Mouse (Mus musculus): ENCODE measurements around the gene Gm11733. TPM values are rescaled to one million over a fixed set of nuclear protein-coding genes. Genes with fewer than 3 reads are reported as not detected.

Gm11733 gene
- polyA plus RNA-seq, 1 experiment: not detected

GRCm38 (mm10) chr11:117492209-117492505 is 8.0 kb downstream of the Gm11733 start:
- no peaks in the 10 kb centered on the region; the same call in 1 of the 2 replicates for H3K9me3 ChIP-seq (replicated peaks; ENCODE audit: control insufficient read depth, insufficient read depth, low read length, poor library complexity, severe bottlenecking)
- H3K9ac ChIP-seq (ENCODE audit: low read depth, poor library complexity, severe bottlenecking): peak overlapping the region; percentile 72
- H3K4me1 ChIP-seq (ENCODE audit: control insufficient read depth, insufficient read depth, low read length): no peaks in the 10 kb centered on the region
- H3K36me3 ChIP-seq (ENCODE audit: control insufficient read depth, insufficient read depth, low read length, poor library complexity, severe bottlenecking): no peaks in the 10 kb centered on the region
- no peaks in the 10 kb centered on the region for H3K27me3 ChIP-seq (ENCODE audit: control insufficient read depth, insufficient read depth, low read length, poor library complexity, severe bottlenecking)
- TF ChIP-seq POLR2A (IDR thresholded peaks at IDR 0.05; ENCODE audit: insufficient read depth, low read length): no peak
- no peak for TF ChIP-seq CTCF (IDR thresholded peaks at IDR 0.05; ENCODE audit: low read depth, low read length)
- no peak for TF ChIP-seq EP300 (IDR thresholded peaks at IDR 0.05; ENCODE audit: insufficient read depth, low read depth, low read length)
- no peak overlapping the region for H3K27ac ChIP-seq (ENCODE audit: insufficient read depth, low read length)
- peak overlapping the region; percentile 52; the same call in 1 of the 2 replicates for H3K4me3 ChIP-seq (ENCODE audit: low read depth, low read length)

- TF ChIP-seq POLR2A (IDR thresholded peaks at IDR 0.05; ENCODE audit: insufficient read depth, low read length): no peak
- TF ChIP-seq CTCF (IDR thresholded peaks at IDR 0.05; ENCODE audit: low read depth, low read length): no peak
- no peak for TF ChIP-seq EP300 (IDR thresholded peaks at IDR 0.05; ENCODE audit: insufficient read depth, low read depth, low read length)
- H3K27me3 ChIP-seq (ENCODE audit: control insufficient read depth, insufficient read depth, low read length, poor library complexity, severe bottlenecking): no peaks in the 10 kb centered on the region
- H3K9ac ChIP-seq (ENCODE audit: low read depth, poor library complexity, severe bottlenecking): no peak overlapping the region
- no peak overlapping the region for H3K4me3 ChIP-seq (ENCODE audit: low read depth, low read length)
- no peaks in the 10 kb centered on the region for H3K36me3 ChIP-seq (ENCODE audit: control insufficient read depth, insufficient read depth, low read length, poor library complexity, severe bottlenecking)
- no peak overlapping the region for H3K27ac ChIP-seq (ENCODE audit: insufficient read depth, low read length)
- no peaks in the 10 kb centered on the region for H3K4me1 ChIP-seq (ENCODE audit: control insufficient read depth, insufficient read depth, low read length)
- peaks cover 6% of the 10 kb centered on the region; the same call in 1 of the 2 replicates for H3K9me3 ChIP-seq (replicated peaks; ENCODE audit: control insufficient read depth, insufficient read depth, low read length, poor library complexity, severe bottlenecking)
These were observed 12.6 kb downstream of the Gm11733 start for GRCm38 (mm10) chr11:117496812-117497211.

GRCm38 (mm10) chr11:117497256-117498136 is 13.3 kb downstream of the Gm11733 start:
- H3K36me3 ChIP-seq (ENCODE audit: control insufficient read depth, insufficient read depth, low read length, poor library complexity, severe bottlenecking): no peaks in the 10 kb centered on the region
- no peaks in the 10 kb centered on the region for H3K4me1 ChIP-seq (ENCODE audit: control insufficient read depth, insufficient read depth, low read length)
- no peak overlapping the region for H3K27ac ChIP-seq (ENCODE audit: insufficient read depth, low read length)
- H3K9me3 ChIP-seq (replicated peaks; ENCODE audit: control insufficient read depth, insufficient read depth, low read length, poor library complexity, severe bottlenecking): peaks cover 6% of the 10 kb centered on the region; the same call in 1 of the 2 replicates
- H3K4me3 ChIP-seq (ENCODE audit: low read depth, low read length): no peak overlapping the region
- TF ChIP-seq EP300 (IDR thresholded peaks at IDR 0.05; ENCODE audit: insufficient read depth, low read depth, low read length) (no peak), POLR2A (IDR thresholded peaks at IDR 0.05; ENCODE audit: insufficient read depth, low read length) (no peak)
- H3K9ac ChIP-seq (ENCODE audit: low read depth, poor library complexity, severe bottlenecking): no peak overlapping the region
- no peaks in the 10 kb centered on the region for H3K27me3 ChIP-seq (ENCODE audit: control insufficient read depth, insufficient read depth, low read length, poor library complexity, severe bottlenecking)

- Histone ChIP-seq H3K36me3 (ENCODE audit: control insufficient read depth, insufficient read depth, low read length, poor library complexity, severe bottlenecking) (no peaks in the 10 kb centered on the region), H3K9me3 (replicated peaks; ENCODE audit: control insufficient read depth, insufficient read depth, low read length, poor library complexity, severe bottlenecking) (peaks cover 6% of the 10 kb centered on the region; the same call in 1 of the 2 replicates), H3K27ac (ENCODE audit: insufficient read depth, low read length) (no peak overlapping the region), H3K4me1 (ENCODE audit: control insufficient read depth, insufficient read depth, low read length) (no peaks in the 10 kb centered on the region), H3K4me3 (ENCODE audit: low read depth, low read length) (no peak overlapping the region), H3K27me3 (ENCODE audit: control insufficient read depth, insufficient read depth, low read length, poor library complexity, severe bottlenecking) (no peaks in the 10 kb centered on the region), H3K9ac (ENCODE audit: low read depth, poor library complexity, severe bottlenecking) (no peak overlapping the region)
- TF ChIP-seq EP300 (IDR thresholded peaks at IDR 0.05; ENCODE audit: insufficient read depth, low read depth, low read length): no peak
- TF ChIP-seq CTCF (IDR thresholded peaks at IDR 0.05; ENCODE audit: low read depth, low read length): no peak
- no peak for TF ChIP-seq POLR2A (IDR thresholded peaks at IDR 0.05; ENCODE audit: insufficient read depth, low read length)
These were observed 14.0 kb downstream of the Gm11733 start for GRCm38 (mm10) chr11:117498137-117498511.

- Histone ChIP-seq H3K36me3 (ENCODE audit: control insufficient read depth, insufficient read depth, low read length, poor library complexity, severe bottlenecking) (no peaks in the 10 kb centered on the region), H3K9ac (ENCODE audit: low read depth, poor library complexity, severe bottlenecking) (no peak overlapping the region), H3K9me3 (replicated peaks; ENCODE audit: control insufficient read depth, insufficient read depth, low read length, poor library complexity, severe bottlenecking) (no peaks in the 10 kb centered on the region; the same call in 1 of the 2 replicates), H3K4me1 (ENCODE audit: control insufficient read depth, insufficient read depth, low read length) (no peaks in the 10 kb centered on the region), H3K4me3 (ENCODE audit: low read depth, low read length) (no peak overlapping the region), H3K27me3 (ENCODE audit: control insufficient read depth, insufficient read depth, low read length, poor library complexity, severe bottlenecking) (no peaks in the 10 kb centered on the region), H3K27ac (ENCODE audit: insufficient read depth, low read length) (no peak overlapping the region)
- TF ChIP-seq CTCF (IDR thresholded peaks at IDR 0.05; ENCODE audit: low read depth, low read length) (no peak), EP300 (IDR thresholded peaks at IDR 0.05; ENCODE audit: insufficient read depth, low read depth, low read length) (no peak), POLR2A (IDR thresholded peaks at IDR 0.05; ENCODE audit: insufficient read depth, low read length) (no peak)
These were observed 24.8 kb downstream of the Gm11733 start for GRCm38 (mm10) chr11:117508972-117509371.

GRCm38 (mm10) chr11:117515718-117516421 is 31.7 kb downstream of the Gm11733 start:
- no peak overlapping the region for H3K27ac ChIP-seq (ENCODE audit: insufficient read depth, low read length)
- no peaks in the 10 kb centered on the region for H3K36me3 ChIP-seq (ENCODE audit: control insufficient read depth, insufficient read depth, low read length, poor library complexity, severe bottlenecking)
- TF ChIP-seq EP300 (IDR thresholded peaks at IDR 0.05; ENCODE audit: insufficient read depth, low read depth, low read length) (no peak), CTCF (IDR thresholded peaks at IDR 0.05; ENCODE audit: low read depth, low read length) (no peak), POLR2A (IDR thresholded peaks at IDR 0.05; ENCODE audit: insufficient read depth, low read length) (no peak)

More at GRCm38 (mm10) chr11:117515718-117516421, 31.7 kb downstream of the Gm11733 start:
- Histone ChIP-seq H3K9me3 (replicated peaks; ENCODE audit: control insufficient read depth, insufficient read depth, low read length, poor library complexity, severe bottlenecking) (no peaks in the 10 kb centered on the region), H3K27me3 (ENCODE audit: control insufficient read depth, insufficient read depth, low read length, poor library complexity, severe bottlenecking) (no peaks in the 10 kb centered on the region), H3K4me3 (ENCODE audit: low read depth, low read length) (no peak overlapping the region), H3K9ac (ENCODE audit: low read depth, poor library complexity, severe bottlenecking) (no peak overlapping the region), H3K4me1 (ENCODE audit: control insufficient read depth, insufficient read depth, low read length) (no peaks in the 10 kb centered on the region)
